ENCODE assay signal across 8 mouse cellular contexts in genomic region chr7:80198863-80199262, GRCm38 (mm10). TPM values are rescaled to one million over a fixed set of nuclear protein-coding genes. Genes with fewer than 3 reads are reported as not detected.
A peak's percentile ranks its signal among the peaks of the same experiment; 100 is the strongest.
DNase-seq lines count a peak whose midpoint lies in the region; ATAC-seq and TF ChIP-seq lines count a peak whose summit lies in the region.

No protein-coding gene starts in this region.

- peak overlapping the region; percentile 86 for H3K4me2 ChIP-seq in forebrain, embryonic 15.5 days (replicated peaks)
- peak overlapping the region; percentile 88 for H3K4me2 ChIP-seq in liver, embryonic 13.5 days

- peaks cover 22% of the 10 kb centered on the region for H3K4me1 ChIP-seq in bone marrow macrophage, adult 2 months (ENCODE audit: control insufficient read depth, insufficient read depth, low read length)
- peaks cover 71% of the 10 kb centered on the region for H3K4me1 ChIP-seq in forebrain, embryonic 15.5 days
- peaks cover 91% of the 10 kb centered on the region for H3K4me1 ChIP-seq in liver, embryonic 13.5 days (replicated peaks)

- H3K9me3 ChIP-seq in forebrain, embryonic 15.5 days, result no peaks in the 10 kb centered on the region
- no peaks in the 10 kb centered on the region for H3K9me3 ChIP-seq in liver, embryonic 13.5 days (replicated peaks)

- DNase-seq in kidney, postnatal 10 days, result peak; percentile 44
- DNase-seq in kidney, adult 9 months, result no peak
- DNase-seq in liver, embryonic 13.5 days, result no peak
- DNase-seq in gastrocnemius, postnatal 14 days, result no peak
- no peak for DNase-seq in cerebellum, adult 9-10 months
- no peak for DNase-seq in ovary, postnatal 10 days (ENCODE audit: low spot score)

- TF ChIP-seq POLR2A in bone marrow macrophage, adult 2 months (IDR thresholded peaks at IDR 0.05; ENCODE audit: borderline replicate concordance, low read depth, low read length), result no peak

- H3K4me3 ChIP-seq in bone marrow macrophage, adult 2 months (ENCODE audit: insufficient read depth, low read length), result peak overlapping the region; percentile 96
- H3K4me3 ChIP-seq in forebrain, embryonic 15.5 days, result peak overlapping the region; percentile 76
- H3K4me3 ChIP-seq in liver, embryonic 13.5 days (replicated peaks), result peak overlapping the region; percentile 95

- H3K27ac ChIP-seq in bone marrow macrophage, adult 2 months (ENCODE audit: insufficient read depth, low read depth, low read length), result 0 out of 2 replicates have a peak overlapping the region, but pooled peaks have one; percentile 24
- H3K27ac ChIP-seq in forebrain, embryonic 15.5 days (replicated peaks), result peak overlapping the region; percentile 95
- H3K27ac ChIP-seq in liver, embryonic 13.5 days, result peak overlapping the region; percentile 100

- peak overlapping the region; percentile 76 for H3K9ac ChIP-seq in forebrain, embryonic 15.5 days (replicated peaks)
- peak overlapping the region; percentile 98 for H3K9ac ChIP-seq in liver, embryonic 13.5 days

- peak; percentile 21 for ATAC-seq in forebrain, embryonic 15.5 days (replicated peaks)
- peak; percentile 37 for ATAC-seq in liver, embryonic 13.5 days (ENCODE audit: low read depth)

- WGBS in forebrain, embryonic 15.5 days, result 1% methylated on average over 11 of the region's 11 CpGs
- under 1% methylated on average over 11 of the region's 11 CpGs for WGBS in liver, embryonic 13.5 days (ENCODE audit: insufficient replicate concordance)

- no peaks in the 10 kb centered on the region for H3K27me3 ChIP-seq in forebrain, embryonic 15.5 days
- no peaks in the 10 kb centered on the region for H3K27me3 ChIP-seq in liver, embryonic 13.5 days

- TF ChIP-seq CTCF in bone marrow macrophage, adult 2 months (IDR thresholded peaks at IDR 0.05; ENCODE audit: low read depth, low read length), result no peak

- intact Hi-C loops in gastrocnemius, postnatal 14 days (cut with DNase I; ENCODE audit: low total_unique reads), result no loop called here

- H3K36me3 ChIP-seq in forebrain, embryonic 15.5 days, result no peaks in the 10 kb centered on the region
- H3K36me3 ChIP-seq in liver, embryonic 13.5 days, result peaks cover 40% of the 10 kb centered on the region

RNA-seq across cellular contexts. Expression of gene Sema4b, which starts 12.2 kb away (rescaled TPM):
- 11.1 and 13.5 TPM in 2 replicates for polyA plus RNA-seq in bone marrow macrophage, adult 2 months (2012; ENCODE audit: insufficient read depth, insufficient read length, missing spikeins)
- 22.7 and 24.7 TPM in 2 replicates for polyA plus RNA-seq in forebrain, embryonic 15.5 days (2015; fragmentation: Nextera tagmentation; extraction: Ambion mirVana)
- 13.1 and 14.1 TPM in 2 replicates for polyA plus RNA-seq in liver, embryonic 13.5 days (2015; fragmentation: Nextera tagmentation; extraction: Ambion mirVana)
- 1 to 10 TPM; 1.9 to 2.5 TPM for total RNA-seq in gastrocnemius, postnatal 14 days (2021)

RNA-seq across cellular contexts. Expression of gene Cib1, which starts 33.8 kb away (rescaled TPM):
- polyA plus RNA-seq in bone marrow macrophage, adult 2 months (2012; ENCODE audit: insufficient read depth, insufficient read length, missing spikeins), result 69.3 and 76.2 TPM in 2 replicates
- polyA plus RNA-seq in forebrain, embryonic 15.5 days (2015; fragmentation: Nextera tagmentation; extraction: Ambion mirVana), result 31.6 and 32.7 TPM in 2 replicates
- polyA plus RNA-seq in liver, embryonic 13.5 days (2015; fragmentation: Nextera tagmentation; extraction: Ambion mirVana), result 91.0 and 102 TPM in 2 replicates
- 10 to 100 TPM in 1 of 2 experiments, 1 to 10 TPM in 1; 9.4 to 11.3 TPM for total RNA-seq in gastrocnemius, postnatal 14 days (2021)

RNA-seq across cellular contexts. Expression of gene Gdpgp1, which starts 33.8 kb away (rescaled TPM):
- polyA plus RNA-seq in bone marrow macrophage, adult 2 months (2012; ENCODE audit: insufficient read depth, insufficient read length, missing spikeins), result 3.1 and 3.5 TPM in 2 replicates
- polyA plus RNA-seq in forebrain, embryonic 15.5 days (2015; fragmentation: Nextera tagmentation; extraction: Ambion mirVana), result 3.6 and 3.9 TPM in 2 replicates
- polyA plus RNA-seq in liver, embryonic 13.5 days (2015; fragmentation: Nextera tagmentation; extraction: Ambion mirVana), result 2.4 and 3.0 TPM in 2 replicates
- total RNA-seq in gastrocnemius, postnatal 14 days (2021), result 1 to 10 TPM; 1.1 to 1.5 TPM

RNA-seq across cellular contexts. Expression of gene Ttll13, which starts 47.3 kb away (rescaled TPM):
- polyA plus RNA-seq in bone marrow macrophage, adult 2 months (2012; ENCODE audit: insufficient read depth, insufficient read length, missing spikeins), result not detected in 2 replicates
- polyA plus RNA-seq in forebrain, embryonic 15.5 days (2015; fragmentation: Nextera tagmentation; extraction: Ambion mirVana), result 1.0 and 1.1 TPM in 2 replicates
- polyA plus RNA-seq in liver, embryonic 13.5 days (2015; fragmentation: Nextera tagmentation; extraction: Ambion mirVana), result 0.23 and 0.72 TPM in 2 replicates
- under 1 TPM; 0.20 to 0.33 TPM for total RNA-seq in gastrocnemius, postnatal 14 days (2021)

Comparison
In these comparisons a context has a peak if more than half of its experiments do, and no peak if none do; other contexts are left out.
1. H3K27ac ChIP-seq: peak in every context shown above with its lines; median percentile 100 in liver, embryonic 13.5 days; 95 in forebrain, embryonic 15.5 days; 24 in bone marrow macrophage, adult 2 months.